Comparison of ENCODE assay signal across 15 mouse cellular contexts in genomic region chr9:21735126-21735525, GRCm38 (mm10).
"Had no signal": no experiment of that assay in that cellular context is flagged by ENCODE, and none has a peak within 500 bp of the region (broad histone marks: within the 10 kb centered on the region; RNA-seq: fewer than 3 reads in every experiment).

No protein-coding gene starts in this region.

- H3K27ac ChIP-seq: kidney, embryonic 15.5 days; left cerebral cortex, adult 2 months; liver, embryonic 13.5 days; macrophage; midbrain, embryonic 12.5 days; midbrain, embryonic 15.5 days; neural tube, embryonic 13.5 days had no signal

- H3K27me3 ChIP-seq: kidney, embryonic 15.5 days; liver, embryonic 13.5 days; midbrain, embryonic 12.5 days; midbrain, embryonic 15.5 days; neural tube, embryonic 13.5 days had no signal

- H3K9ac ChIP-seq: kidney, embryonic 15.5 days; liver, embryonic 13.5 days; lung, embryonic 14.5 days; midbrain, embryonic 12.5 days; midbrain, embryonic 15.5 days; neural tube, embryonic 13.5 days had no signal

- DNase-seq: kidney, adult 8-10 months; kidney, postnatal 25 days; layer of hippocampus, postnatal 36 days; liver, embryonic 13.5 days; lung, embryonic 14.5 days; retina, postnatal 1 day; thymus, adult 18-20 months; thymus, postnatal 36 days had no signal

- ATAC-seq: lung, postnatal 0 days; midbrain, embryonic 15.5 days had no signal

- H3K4me1 ChIP-seq: midbrain, embryonic 12.5 days; midbrain, embryonic 15.5 days; neural tube, embryonic 13.5 days had no signal

- H3K4me2 ChIP-seq: kidney, embryonic 15.5 days; liver, embryonic 13.5 days; lung, embryonic 14.5 days; midbrain, embryonic 12.5 days; midbrain, embryonic 15.5 days; neural tube, embryonic 13.5 days had no signal

- H3K4me3 ChIP-seq: kidney, embryonic 15.5 days; left cerebral cortex, adult 2 months; liver, embryonic 13.5 days; midbrain, embryonic 12.5 days; midbrain, embryonic 15.5 days; neural tube, embryonic 13.5 days had no signal

- H3K9me3 ChIP-seq: kidney, embryonic 15.5 days; liver, embryonic 13.5 days; midbrain, embryonic 12.5 days; midbrain, embryonic 15.5 days; neural tube, embryonic 13.5 days had no signal
